Mouse (Mus musculus) megakaryocyte, embryonic 14.5 days (primary cell): ENCODE results near the gene Slc2a1. TPM values are rescaled to one million over a fixed set of nuclear protein-coding genes. Genes with fewer than 3 reads are reported as not detected.
A peak's percentile ranks its signal among the peaks of the same experiment; 100 is the strongest.

ENCODE experiments used
- H3K27me3 ChIP-seq: replicated peaks from 2 replicates; pipeline ENCODE3; 2012; ENCODE audit warnings: inconsistent platforms
- H3K36me3 ChIP-seq: replicated peaks from 2 replicates; pipeline ENCODE3; 2012; ENCODE audit warnings: low read length, inconsistent platforms, mixed read lengths
- H3K4me1 ChIP-seq: 2 replicates; pipeline ENCODE4 v1.6.1; 2012; ENCODE audit warnings: inconsistent platforms
- H3K4me3 ChIP-seq: replicated peaks from 2 replicates; pipeline ENCODE3; 2012; ENCODE audit warnings: moderate library complexity, mild to moderate bottlenecking, inconsistent platforms
- H3K9me3 ChIP-seq: 2 replicates; pipeline ENCODE4 v1.6.1; 2012; ENCODE audit warnings: inconsistent platforms
- FLI1 ChIP-seq: IDR thresholded peaks from 2 replicates; pipeline ENCODE4 v1.6.1; 2012; ENCODE audit warnings: low read length, inconsistent platforms, mixed read lengths
- GATA1 ChIP-seq: IDR thresholded peaks from 3 replicates; pipeline ENCODE4 v1.6.1; 2012; ENCODE audit warnings: mixed read lengths, low read length, inconsistent platforms, borderline replicate concordance
- polyA plus RNA-seq: library from polyadenylated mRNA; stranded (reverse); fragments of >175 nt; gene quantifications from 2 replicates; pipeline ENCODE4 v1.2.3, GENCODE M21; 2012; ENCODE audit warnings: low replicate concordance; ENCODE audit not compliant: insufficient read depth

The Slc2a1 gene
- polyA plus RNA-seq = 106 and 116 TPM in 2 replicates

DNA sequence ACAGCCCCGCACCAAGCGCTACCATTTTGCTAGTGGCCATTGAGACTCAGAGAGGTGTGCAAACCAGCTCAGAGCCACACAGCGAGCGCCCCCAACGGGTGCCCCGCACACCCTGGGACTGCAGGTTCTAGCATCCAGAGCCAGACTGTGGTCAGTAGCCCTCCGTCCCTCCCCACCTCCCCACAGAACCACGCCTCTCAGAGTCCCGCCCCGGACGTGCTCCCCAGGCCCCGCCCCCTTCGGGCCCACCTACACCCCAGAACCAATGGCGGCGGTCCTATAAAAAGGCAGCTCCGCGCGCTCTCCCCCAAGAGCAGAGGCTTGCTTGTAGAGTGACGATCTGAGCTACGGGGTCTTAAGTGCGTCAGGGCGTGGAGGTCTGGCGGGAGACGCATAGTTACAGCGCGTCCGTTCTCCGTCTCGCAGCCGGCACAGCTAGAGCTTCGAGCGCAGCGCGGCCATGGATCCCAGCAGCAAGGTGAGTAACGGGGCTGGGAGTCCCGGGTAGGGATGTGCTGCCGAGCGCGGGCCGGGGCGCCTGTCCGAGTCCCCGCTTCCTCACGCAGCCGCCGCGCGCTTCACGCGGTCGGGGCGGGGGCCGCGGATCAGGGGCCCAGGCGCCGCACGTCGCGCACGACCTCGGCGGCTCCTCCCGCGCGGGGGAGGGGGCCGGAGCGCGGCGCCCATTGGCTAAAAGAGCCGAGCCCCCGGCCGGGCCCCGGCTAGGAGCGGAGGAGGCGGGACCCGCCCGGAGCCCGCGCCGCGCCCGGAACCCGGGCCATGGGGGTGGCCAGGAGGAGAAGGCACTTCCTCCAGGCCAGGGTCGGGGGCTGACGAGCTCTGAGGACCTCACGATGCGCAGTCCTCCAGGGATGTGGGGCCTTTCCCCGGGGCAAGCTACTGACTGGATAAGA, at the start of gene Slc2a1:
TSS of gene Slc2a1 (plus strand) at position 217 of the 914 bp plus-strand sequence.
- H3K27me3 ChIP-seq = no peaks in the 10 kb centered on the region
- H3K4me3 ChIP-seq = peak within 1 kb of the TSS; percentile 99
- H3K36me3 ChIP-seq = peaks cover 37% of the 10 kb centered on the region
- H3K4me1 ChIP-seq = peaks cover 84% of the 10 kb centered on the region
- no peaks in the 10 kb centered on the region for H3K9me3 ChIP-seq
- TF ChIP-seq GATA1 = no peak
- no peak; the same call in 1 of the 2 replicates for TF ChIP-seq FLI1

DNA sequence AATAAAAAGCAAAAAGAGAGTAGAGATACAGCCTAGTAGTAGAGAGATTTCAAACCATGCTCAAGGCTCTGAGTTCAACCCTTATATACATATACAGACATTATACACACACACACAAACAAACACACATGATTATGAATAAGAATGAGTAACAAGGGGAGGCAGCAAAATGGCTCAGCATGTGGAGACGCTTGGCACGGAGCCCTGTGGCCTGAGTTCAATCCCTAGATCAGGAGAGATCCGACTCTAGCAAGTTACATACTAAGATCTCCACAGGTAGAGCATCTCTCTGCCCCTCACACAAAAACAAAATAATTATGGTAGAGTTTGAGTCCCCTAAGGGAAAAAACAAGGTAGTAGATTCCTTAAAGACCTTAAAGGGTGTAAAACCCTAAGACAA, 41.7 kb upstream of the Slc2a1 start:
- H3K4me3 ChIP-seq = no peak overlapping the region
- H3K4me1 ChIP-seq = peaks cover 51% of the 10 kb centered on the region
- TF ChIP-seq FLI1 (no peak), GATA1 (no peak)
- H3K36me3 ChIP-seq = no peaks in the 10 kb centered on the region
- H3K9me3 ChIP-seq = no peaks in the 10 kb centered on the region
- H3K27me3 ChIP-seq = peaks cover 9% of the 10 kb centered on the region

DNA sequence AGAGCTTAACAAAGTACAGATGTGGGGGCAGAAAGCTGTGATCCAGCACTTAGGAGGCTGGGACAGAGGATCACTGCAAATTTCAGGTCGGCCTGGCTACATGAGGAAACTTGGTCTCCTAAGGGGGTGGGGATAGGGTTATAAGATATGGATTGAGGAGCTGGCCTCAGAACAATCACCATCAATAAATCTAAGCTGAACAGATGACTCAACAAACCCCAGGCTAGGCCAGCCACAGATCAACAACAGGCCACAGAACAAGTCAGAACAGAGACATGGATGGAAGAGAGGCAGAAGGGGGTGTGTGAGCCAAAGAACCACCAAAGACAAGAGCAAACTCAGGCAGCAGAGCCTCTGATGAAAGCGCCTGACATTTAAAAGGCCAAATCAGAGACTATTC, 41.3 kb upstream of the Slc2a1 start:
- no peak overlapping the region for H3K4me3 ChIP-seq
- no peaks in the 10 kb centered on the region for H3K36me3 ChIP-seq
- TF ChIP-seq FLI1 (no peak), GATA1 (no peak)
- H3K4me1 ChIP-seq = peaks cover 51% of the 10 kb centered on the region
- H3K9me3 ChIP-seq = peaks cover 2% of the 10 kb centered on the region
- H3K27me3 ChIP-seq = peaks cover 12% of the 10 kb centered on the region

DNA sequence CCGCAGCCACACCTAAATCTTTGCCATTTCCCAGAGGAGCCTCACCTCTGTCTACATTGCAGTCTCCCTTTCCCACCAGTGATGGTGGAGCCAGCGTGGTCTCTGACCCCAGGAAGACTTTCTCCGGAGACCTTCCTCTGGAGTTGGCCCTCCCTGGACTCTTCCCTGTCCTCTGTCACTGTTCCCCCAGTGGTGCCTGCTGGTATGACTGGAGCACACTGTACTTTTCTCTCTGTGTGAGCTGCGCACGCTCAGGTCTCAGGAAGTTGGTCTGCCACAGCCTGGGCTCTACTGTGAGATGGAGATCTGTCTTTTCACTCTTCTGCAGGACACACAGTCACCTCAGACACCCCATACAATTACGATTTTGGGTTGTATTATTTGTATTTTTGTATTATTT, 39.6 kb upstream of the Slc2a1 start:
- Histone ChIP-seq H3K9me3 (peaks cover 4% of the 10 kb centered on the region), H3K27me3 (peaks cover 18% of the 10 kb centered on the region), H3K4me1 (peaks cover 49% of the 10 kb centered on the region), H3K4me3 (peak overlapping the region; percentile 75), H3K36me3 (no peaks in the 10 kb centered on the region)
- TF ChIP-seq FLI1 (no peak), GATA1 (no peak)

DNA sequence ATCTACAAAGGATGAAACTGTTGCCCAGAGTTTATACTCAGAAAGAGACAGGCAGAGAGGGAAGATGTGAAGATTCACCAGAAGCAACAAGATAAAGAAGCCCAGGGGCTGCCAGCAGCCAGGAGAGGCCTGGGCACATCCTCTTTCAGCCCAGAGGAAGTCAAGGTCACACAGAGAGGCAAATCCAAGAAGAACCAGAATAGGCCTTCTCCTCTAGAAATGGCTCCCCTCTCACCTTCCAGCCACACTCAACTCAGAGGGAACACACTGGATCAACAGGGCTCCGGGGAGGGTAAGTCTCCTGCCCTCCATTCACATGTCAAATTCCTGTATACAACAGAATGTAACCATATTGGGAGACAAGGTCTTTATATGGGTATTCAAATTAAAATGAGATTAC, 38.3 kb upstream of the Slc2a1 start:
- H3K4me3 ChIP-seq = no peak overlapping the region
- peaks cover 58% of the 10 kb centered on the region for H3K4me1 ChIP-seq
- H3K9me3 ChIP-seq = peaks cover 4% of the 10 kb centered on the region
- peaks cover 24% of the 10 kb centered on the region for H3K27me3 ChIP-seq
- H3K36me3 ChIP-seq = no peaks in the 10 kb centered on the region
- TF ChIP-seq FLI1 = no peak
- TF ChIP-seq GATA1 = no peak

DNA sequence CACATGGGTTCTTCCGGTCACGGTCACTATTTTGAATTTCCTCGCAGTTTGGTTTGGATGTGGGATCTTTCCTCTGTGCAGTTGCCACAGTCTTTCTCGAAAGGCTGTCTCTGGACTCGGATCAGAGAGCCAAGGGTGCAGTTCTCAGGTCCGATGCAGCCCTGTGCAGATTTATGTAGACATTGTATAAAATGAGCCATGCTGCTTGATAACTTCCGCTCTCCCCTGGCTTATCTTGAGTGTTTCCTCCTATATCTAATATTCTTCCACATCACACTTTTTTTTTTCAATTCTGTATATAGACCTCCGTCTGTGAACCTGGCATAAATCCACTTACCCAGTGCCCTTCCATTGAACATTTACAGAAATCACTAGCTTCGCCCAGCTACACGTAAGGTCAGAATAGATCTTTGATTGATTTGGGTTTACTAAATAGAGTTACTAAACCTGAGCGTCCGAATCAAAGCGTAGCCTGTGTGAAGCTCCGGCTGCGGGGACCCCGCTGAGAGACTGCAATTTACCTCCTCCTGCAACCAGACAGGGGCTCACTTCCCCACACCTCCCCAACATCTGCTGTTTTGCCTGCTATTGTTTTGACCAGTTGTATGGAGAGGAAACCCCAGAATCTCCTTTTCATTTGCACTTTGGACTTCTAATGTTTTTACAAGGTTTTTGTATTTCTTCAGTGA, 37.4 kb upstream of the Slc2a1 start:
- TF ChIP-seq GATA1 = no peak
- no peak for TF ChIP-seq FLI1
- H3K4me3 ChIP-seq = no peak overlapping the region
- no peaks in the 10 kb centered on the region for H3K36me3 ChIP-seq
- H3K27me3 ChIP-seq = peaks cover 24% of the 10 kb centered on the region
- H3K4me1 ChIP-seq = peaks cover 67% of the 10 kb centered on the region
- peaks cover 4% of the 10 kb centered on the region for H3K9me3 ChIP-seq

DNA sequence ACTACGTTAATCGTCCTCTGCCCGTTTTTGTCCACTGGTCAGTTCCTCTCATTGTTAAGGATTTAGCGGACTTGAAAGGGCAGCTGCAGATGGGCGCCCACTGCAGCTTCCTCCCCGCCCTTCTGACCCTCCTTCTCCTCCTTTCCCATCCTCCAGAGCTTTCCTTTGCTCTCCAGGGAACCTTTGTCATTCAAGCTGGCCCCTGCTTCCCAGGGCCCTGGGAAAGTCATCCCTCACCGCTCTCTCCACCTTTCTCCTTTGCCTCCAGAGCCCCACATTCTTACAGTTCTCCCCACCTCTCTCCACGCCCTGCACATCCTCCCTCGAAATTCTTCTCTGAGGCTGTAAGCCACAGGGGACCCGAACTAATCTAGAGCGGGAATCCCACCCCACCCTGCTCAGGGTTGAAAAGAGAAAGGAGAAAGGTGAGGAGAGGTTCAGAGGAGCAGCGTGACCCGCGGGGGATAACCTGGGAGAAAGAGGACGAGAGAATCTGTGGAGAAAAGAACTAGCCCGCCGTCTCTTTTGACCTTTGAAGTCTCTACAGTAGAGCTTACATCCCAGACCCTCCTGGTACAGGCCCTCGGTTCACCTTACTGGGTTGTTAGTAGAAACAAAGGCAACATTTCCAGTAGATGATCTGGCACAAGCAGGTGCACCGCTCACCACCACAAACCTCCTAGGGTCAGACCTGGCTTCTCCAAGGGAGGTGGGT, 36.7 kb upstream of the Slc2a1 start:
- Histone ChIP-seq H3K4me1 (peaks cover 74% of the 10 kb centered on the region), H3K36me3 (no peaks in the 10 kb centered on the region), H3K27me3 (peaks cover 24% of the 10 kb centered on the region), H3K9me3 (peaks cover 4% of the 10 kb centered on the region), H3K4me3 (no peak overlapping the region)
- no peak for TF ChIP-seq FLI1
- TF ChIP-seq GATA1 = no peak

DNA sequence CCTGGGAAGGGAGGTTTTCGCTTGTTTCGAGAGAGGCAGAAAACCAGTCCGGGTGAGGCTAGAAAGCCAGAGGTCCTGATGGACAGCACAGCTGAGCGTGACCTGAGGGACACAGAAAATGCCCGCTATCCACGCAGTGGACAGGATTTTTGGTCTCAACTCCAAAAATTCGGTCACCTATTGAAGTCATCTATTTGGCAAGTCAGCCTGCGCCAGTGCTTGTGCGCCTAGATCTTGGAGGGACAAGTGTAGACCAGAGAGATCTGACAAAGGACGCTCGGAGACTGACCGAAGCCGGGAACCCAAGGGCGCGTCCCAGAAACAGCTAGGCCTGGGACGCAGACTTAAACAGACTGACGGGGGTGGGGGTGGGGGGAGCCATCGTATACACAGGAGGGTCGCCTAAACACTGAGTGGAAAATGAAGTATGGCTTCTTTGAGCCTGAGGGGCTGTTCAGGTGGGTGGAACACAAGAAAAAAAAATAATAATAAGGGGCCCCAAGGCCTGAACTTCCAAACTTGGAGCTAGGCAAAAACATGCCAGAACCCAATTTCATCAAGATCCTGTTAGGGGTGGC, 36.1 kb upstream of the Slc2a1 start:
- TF ChIP-seq GATA1 = no peak
- no peak for TF ChIP-seq FLI1
- H3K4me1 ChIP-seq = peaks cover 81% of the 10 kb centered on the region

DNA sequence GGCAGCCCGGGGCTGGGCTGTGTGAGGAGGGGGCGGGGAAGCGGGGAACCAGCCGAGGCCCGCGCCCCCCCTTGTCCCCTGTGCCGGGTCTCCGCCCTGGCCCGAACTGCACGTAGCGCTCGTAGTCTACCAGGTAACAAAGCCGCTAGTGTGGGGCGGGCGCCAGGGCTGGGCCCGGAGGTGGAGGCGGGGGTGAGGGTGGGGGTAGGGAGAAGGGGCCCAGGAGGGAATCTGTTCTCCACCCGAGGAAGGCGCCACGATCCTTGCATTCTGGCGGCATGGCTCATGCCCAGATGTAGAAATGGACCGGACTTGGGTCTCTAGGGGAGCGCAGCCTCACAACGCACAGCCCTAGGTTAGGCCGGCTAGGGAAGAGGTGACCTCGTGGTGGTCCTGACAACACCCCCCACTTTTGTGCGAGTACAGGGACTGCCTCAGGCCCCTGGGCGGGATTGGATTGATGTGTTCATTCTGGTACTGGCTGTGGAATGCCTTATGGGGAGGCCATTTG, 35.5 kb upstream of the Slc2a1 start:
- Histone ChIP-seq H3K9me3 (peaks cover 4% of the 10 kb centered on the region), H3K4me3 (no peak overlapping the region), H3K4me1 (peaks cover 84% of the 10 kb centered on the region), H3K36me3 (no peaks in the 10 kb centered on the region), H3K27me3 (peaks cover 24% of the 10 kb centered on the region)
- no peak for TF ChIP-seq FLI1
- no peak for TF ChIP-seq GATA1

More for the DNA sequence above, 36.1 kb upstream of the Slc2a1 start:
- H3K9me3 ChIP-seq = peaks cover 4% of the 10 kb centered on the region
- H3K4me3 ChIP-seq = no peak overlapping the region
- no peaks in the 10 kb centered on the region for H3K36me3 ChIP-seq
- peaks cover 24% of the 10 kb centered on the region for H3K27me3 ChIP-seq
